Mouse (Mus musculus): ENCODE measurements at regions not wholly inside any gene's neighbourhood (a gene's known extent, or its start where the extent isn't known, plus 50 kb on each side); places are given as distances from the start of the nearest gene placed in this dataset.
A peak's percentile ranks its signal among the peaks of the same experiment; 100 is the strongest.
"Not testable (repeated sequence)": the region's sequence is repeated elsewhere in the genome, so short reads cannot be mapped to it uniquely, and the experiment has no call there.

- H3K4me3 ChIP-seq (ENCODE audit: insufficient read depth in 1 of 2, low read depth in 2 of 2, low read length in 2 of 2) = no peak overlapping the region
- H3K27me3 ChIP-seq (ENCODE audit: control insufficient read depth, insufficient read depth, low read length) = no peaks in the 10 kb centered on the region
- H3K4me1 ChIP-seq (replicated peaks; ENCODE audit: control insufficient read depth in 2 of 2, insufficient read depth in 2 of 2, low read length in 1 of 2) = no peaks in the 10 kb centered on the region
- WGBS (ENCODE audit: insufficient replicate concordance) = 45% methylated on average over 3 of the region's 3 CpGs
- H3K9me3 ChIP-seq (ENCODE audit: control insufficient read depth, low read length) = no peaks in the 10 kb centered on the region
- H3K27ac ChIP-seq = no peak overlapping the region
- H3K4me2 ChIP-seq (ENCODE audit: low read depth) = no peak overlapping the region
- ATAC-seq (ENCODE audit: insufficient read depth) = no peak
- no peak for DNase-seq (ENCODE audit: low read depth in 3 of 3, low spot score in 3 of 3)
- no peaks in the 10 kb centered on the region for H3K36me3 ChIP-seq (replicated peaks; ENCODE audit: control insufficient read depth, insufficient read depth, low read depth)
- H3K9ac ChIP-seq (replicated peaks) = no peak overlapping the region
- no peak for TF ChIP-seq CTCF (IDR thresholded peaks at IDR 0.05; ENCODE audit: low read depth)
- no peak for TF ChIP-seq EP300 (IDR thresholded peaks at IDR 0.05; ENCODE audit: low read depth)
Observed at GRCm38 (mm10) chr12:61989471-61989870, 466.5 kb downstream of the Lrfn5 start.

GRCm38 (mm10) chr12:61993858-61994257 is 470.9 kb downstream of the Lrfn5 start:
- not testable (repeated sequence) for ATAC-seq (ENCODE audit: insufficient read depth); H3K4me1 ChIP-seq (replicated peaks; ENCODE audit: control insufficient read depth in 2 of 2, insufficient read depth in 2 of 2, low read length in 1 of 2); H3K27ac ChIP-seq; H3K4me2 ChIP-seq (ENCODE audit: low read depth); DNase-seq (ENCODE audit: low read depth in 3 of 3, low spot score in 3 of 3); H3K9me3 ChIP-seq (ENCODE audit: control insufficient read depth, low read length); H3K4me3 ChIP-seq (ENCODE audit: insufficient read depth in 1 of 2, low read depth in 2 of 2, low read length in 2 of 2); H3K36me3 ChIP-seq (replicated peaks; ENCODE audit: control insufficient read depth, insufficient read depth, low read depth); H3K9ac ChIP-seq (replicated peaks); H3K27me3 ChIP-seq (ENCODE audit: control insufficient read depth, insufficient read depth, low read length)
- WGBS (ENCODE audit: insufficient replicate concordance) = 38% methylated on average over 3 of the region's 3 CpGs

- no peaks in the 10 kb centered on the region for H3K27me3 ChIP-seq (ENCODE audit: control insufficient read depth, insufficient read depth, low read length)
- no peak overlapping the region for H3K9ac ChIP-seq (replicated peaks)
- H3K27ac ChIP-seq = no peak overlapping the region
- TF ChIP-seq CTCF (IDR thresholded peaks at IDR 0.05; ENCODE audit: low read depth) (no peak), EP300 (IDR thresholded peaks at IDR 0.05; ENCODE audit: low read depth) (no peak)
- no peaks in the 10 kb centered on the region for H3K4me1 ChIP-seq (replicated peaks; ENCODE audit: control insufficient read depth in 2 of 2, insufficient read depth in 2 of 2, low read length in 1 of 2)
- WGBS (ENCODE audit: insufficient replicate concordance) = 34% methylated on average over 9 of the region's 9 CpGs
- H3K4me2 ChIP-seq (ENCODE audit: low read depth) = no peak overlapping the region
- no peak for ATAC-seq (ENCODE audit: insufficient read depth)
- H3K9me3 ChIP-seq (ENCODE audit: control insufficient read depth, low read length) = no peaks in the 10 kb centered on the region
- no peaks in the 10 kb centered on the region for H3K36me3 ChIP-seq (replicated peaks; ENCODE audit: control insufficient read depth, insufficient read depth, low read depth)
- DNase-seq (ENCODE audit: low read depth in 3 of 3, low spot score in 3 of 3) = peak in 1 of 3 experiments; percentile 0
- no peak overlapping the region for H3K4me3 ChIP-seq (ENCODE audit: insufficient read depth in 1 of 2, low read depth in 2 of 2, low read length in 2 of 2)
Observed at GRCm38 (mm10) chr12:61994294-61994693, 471.3 kb downstream of the Lrfn5 start.

GRCm38 (mm10) chr12:62013351-62013750 is 490.4 kb downstream of the Lrfn5 start:
- H3K27me3 ChIP-seq (ENCODE audit: control insufficient read depth, insufficient read depth, low read length) = no peaks in the 10 kb centered on the region
- 38% methylated on average over 1 of the region's 1 CpGs for WGBS (ENCODE audit: insufficient replicate concordance)
- TF ChIP-seq EP300 (IDR thresholded peaks at IDR 0.05; ENCODE audit: low read depth) (no peak), CTCF (IDR thresholded peaks at IDR 0.05; ENCODE audit: low read depth) (no peak)
- DNase-seq (ENCODE audit: low read depth in 3 of 3, low spot score in 3 of 3) = no peak
- no peak overlapping the region for H3K4me2 ChIP-seq (ENCODE audit: low read depth)
- no peak overlapping the region for H3K9ac ChIP-seq (replicated peaks)
- no peaks in the 10 kb centered on the region for H3K36me3 ChIP-seq (replicated peaks; ENCODE audit: control insufficient read depth, insufficient read depth, low read depth)
- no peak overlapping the region for H3K27ac ChIP-seq
- no peak overlapping the region for H3K4me3 ChIP-seq (ENCODE audit: insufficient read depth in 1 of 2, low read depth in 2 of 2, low read length in 2 of 2)
- ATAC-seq (ENCODE audit: insufficient read depth) = no peak
- H3K9me3 ChIP-seq (ENCODE audit: control insufficient read depth, low read length) = no peaks in the 10 kb centered on the region
- no peaks in the 10 kb centered on the region for H3K4me1 ChIP-seq (replicated peaks; ENCODE audit: control insufficient read depth in 2 of 2, insufficient read depth in 2 of 2, low read length in 1 of 2)

- not testable (repeated sequence) for H3K4me3 ChIP-seq (ENCODE audit: insufficient read depth in 1 of 2, low read depth in 2 of 2, low read length in 2 of 2); H3K36me3 ChIP-seq (replicated peaks; ENCODE audit: control insufficient read depth, insufficient read depth, low read depth); H3K9ac ChIP-seq (replicated peaks); H3K27me3 ChIP-seq (ENCODE audit: control insufficient read depth, insufficient read depth, low read length); H3K4me1 ChIP-seq (replicated peaks; ENCODE audit: control insufficient read depth in 2 of 2, insufficient read depth in 2 of 2, low read length in 1 of 2); DNase-seq (ENCODE audit: low read depth in 3 of 3, low spot score in 3 of 3); ATAC-seq (ENCODE audit: insufficient read depth); H3K27ac ChIP-seq; H3K4me2 ChIP-seq (ENCODE audit: low read depth); H3K9me3 ChIP-seq (ENCODE audit: control insufficient read depth, low read length)
- WGBS (ENCODE audit: insufficient replicate concordance) = 31% methylated on average over 12 of the region's 12 CpGs
Observed at GRCm38 (mm10) chr12:62017676-62018075, 494.7 kb downstream of the Lrfn5 start.
